Mouse (Mus musculus): ENCODE data around the gene Cd3g.
A peak's percentile ranks its signal among the peaks of the same experiment; 100 is the strongest.
"Not testable (repeated sequence)": the region's sequence is repeated elsewhere in the genome, so short reads cannot be mapped to it uniquely, and the experiment has no call there.

The Cd3g gene

DNA sequence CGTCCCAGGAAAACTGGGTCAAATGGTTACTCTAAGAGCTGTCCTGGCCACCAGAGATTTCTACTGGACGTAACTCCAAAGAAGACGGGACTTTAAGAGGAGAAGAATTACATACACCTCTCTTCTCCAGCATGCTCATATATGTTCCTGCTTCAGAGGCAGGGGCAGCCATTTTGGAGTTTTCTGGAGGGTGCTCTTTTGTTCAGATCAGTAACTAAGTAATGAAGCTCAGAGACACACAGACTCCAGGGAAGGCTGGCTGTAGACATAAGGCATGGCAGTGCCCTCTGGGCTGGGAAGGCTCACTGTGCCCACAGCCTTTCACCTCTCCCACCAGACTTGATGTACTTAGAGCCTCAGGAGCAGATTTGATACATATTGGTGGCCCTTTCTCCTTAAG lies 2.3 kb upstream of the Cd3g start:
- H3K36me3 ChIP-seq (ENCODE audit: insufficient read depth, low read length), result no peaks in the 10 kb centered on the region
- no peak overlapping the region for H3K4me3 ChIP-seq (replicated peaks; ENCODE audit: low read length)
- no peaks in the 10 kb centered on the region for H3K9me3 ChIP-seq (ENCODE audit: low read length)
- no peaks in the 10 kb centered on the region for H3K27me3 ChIP-seq (ENCODE audit: insufficient read depth, low read length)
- peaks cover 7% of the 10 kb centered on the region; the same call in 1 of the 2 replicates for H3K4me1 ChIP-seq (replicated peaks; ENCODE audit: low read depth, low read length)
- TF ChIP-seq CTCF (conservative IDR thresholded peaks at IDR 0.05; ENCODE audit: low read length) (no peak), NANOG (IDR thresholded peaks at IDR 0.05; ENCODE audit: borderline replicate concordance, low read length) (no peak), POU5F1 (IDR thresholded peaks at IDR 0.05; ENCODE audit: borderline replicate concordance, low read length) (no peak)

- no peak overlapping the region for H3K4me3 ChIP-seq (replicated peaks; ENCODE audit: low read length)
- H3K27me3 ChIP-seq (ENCODE audit: insufficient read depth, low read length), result no peaks in the 10 kb centered on the region
- H3K4me1 ChIP-seq (replicated peaks; ENCODE audit: low read depth, low read length), result peaks cover 7% of the 10 kb centered on the region; the same call in 1 of the 2 replicates
- no peaks in the 10 kb centered on the region for H3K9me3 ChIP-seq (ENCODE audit: low read length)
- TF ChIP-seq NANOG (IDR thresholded peaks at IDR 0.05; ENCODE audit: borderline replicate concordance, low read length), result no peak
- no peak for TF ChIP-seq POU5F1 (IDR thresholded peaks at IDR 0.05; ENCODE audit: borderline replicate concordance, low read length)
- TF ChIP-seq CTCF (conservative IDR thresholded peaks at IDR 0.05; ENCODE audit: low read length), result no peak
- H3K36me3 ChIP-seq (ENCODE audit: insufficient read depth, low read length), result no peaks in the 10 kb centered on the region
These were observed 1.9 kb upstream of the Cd3g start for GRCm38 (mm10) chr9:44982081-44982480.

GRCm38 (mm10) chr9:44981676-44982075 lies 1.4 kb upstream of the Cd3g start, which contains the start of gene Cd3d:
Gene Cd3d, plus strand, starts transcription at chr9:44981786.
- no peaks in the 10 kb centered on the region for H3K9me3 ChIP-seq (ENCODE audit: low read length)
- no peaks in the 10 kb centered on the region for H3K36me3 ChIP-seq (ENCODE audit: insufficient read depth, low read length)
- H3K4me3 ChIP-seq (replicated peaks; ENCODE audit: low read length), result no peak within 1 kb of the TSS
- TF ChIP-seq POU5F1 (IDR thresholded peaks at IDR 0.05; ENCODE audit: borderline replicate concordance, low read length) (no peak), NANOG (IDR thresholded peaks at IDR 0.05; ENCODE audit: borderline replicate concordance, low read length) (no peak), CTCF (conservative IDR thresholded peaks at IDR 0.05; ENCODE audit: low read length) (no peak)
- H3K27me3 ChIP-seq (ENCODE audit: insufficient read depth, low read length), result no peaks in the 10 kb centered on the region
- peaks cover 7% of the 10 kb centered on the region; the same call in 1 of the 2 replicates for H3K4me1 ChIP-seq (replicated peaks; ENCODE audit: low read depth, low read length)

- H3K27me3 ChIP-seq (ENCODE audit: insufficient read depth, low read length), result peaks cover 3% of the 10 kb centered on the region; the same call in 1 of the 2 replicates
- H3K36me3 ChIP-seq (ENCODE audit: insufficient read depth, low read length), result no peaks in the 10 kb centered on the region
- TF ChIP-seq NANOG (IDR thresholded peaks at IDR 0.05; ENCODE audit: borderline replicate concordance, low read length) (no peak), POU5F1 (IDR thresholded peaks at IDR 0.05; ENCODE audit: borderline replicate concordance, low read length) (no peak), CTCF (conservative IDR thresholded peaks at IDR 0.05; ENCODE audit: low read length) (no peak)
These were observed 873 bp upstream of the Cd3g start for GRCm38 (mm10) chr9:44981104-44981503.

DNA sequence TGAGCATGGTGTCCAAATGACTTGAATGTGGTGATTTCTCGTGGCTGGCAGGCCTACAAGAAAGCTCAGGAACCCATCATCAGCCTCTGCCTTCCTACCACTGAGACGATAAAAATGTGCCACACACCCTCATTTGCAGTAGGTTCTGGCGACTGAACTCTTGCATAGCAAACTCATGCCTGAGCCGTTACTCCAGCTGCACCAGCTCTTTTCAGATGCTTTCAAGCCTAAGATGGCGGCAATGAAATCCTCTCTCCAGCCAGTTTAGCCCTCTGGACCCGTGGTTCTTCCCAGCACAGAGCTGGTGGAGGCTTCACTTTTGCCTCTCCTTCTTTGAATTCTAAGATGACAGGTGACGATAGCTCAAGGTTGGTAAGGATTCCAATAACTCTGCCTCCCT lies 425 bp downstream of the Cd3g start:
- Histone ChIP-seq H3K4me1 (replicated peaks; ENCODE audit: low read depth, low read length) (no peaks in the 10 kb centered on the region), H3K36me3 (ENCODE audit: insufficient read depth, low read length) (no peaks in the 10 kb centered on the region), H3K9me3 (ENCODE audit: low read length) (no peaks in the 10 kb centered on the region), H3K4me3 (replicated peaks; ENCODE audit: low read length) (no peak overlapping the region), H3K27me3 (ENCODE audit: insufficient read depth, low read length) (peaks cover 3% of the 10 kb centered on the region; the same call in 1 of the 2 replicates)
- TF ChIP-seq CTCF (conservative IDR thresholded peaks at IDR 0.05; ENCODE audit: low read length) (no peak), POU5F1 (IDR thresholded peaks at IDR 0.05; ENCODE audit: borderline replicate concordance, low read length) (no peak), NANOG (IDR thresholded peaks at IDR 0.05; ENCODE audit: borderline replicate concordance, low read length) (no peak)

More at GRCm38 (mm10) chr9:44981104-44981503, 873 bp upstream of the Cd3g start:
- 0 out of 2 replicates have a peak, but pooled peaks cover 4% of the 10 kb centered on the region for H3K4me1 ChIP-seq (replicated peaks; ENCODE audit: low read depth, low read length)
- H3K9me3 ChIP-seq (ENCODE audit: low read length), result no peaks in the 10 kb centered on the region
- no peak overlapping the region for H3K4me3 ChIP-seq (replicated peaks; ENCODE audit: low read length)

DNA sequence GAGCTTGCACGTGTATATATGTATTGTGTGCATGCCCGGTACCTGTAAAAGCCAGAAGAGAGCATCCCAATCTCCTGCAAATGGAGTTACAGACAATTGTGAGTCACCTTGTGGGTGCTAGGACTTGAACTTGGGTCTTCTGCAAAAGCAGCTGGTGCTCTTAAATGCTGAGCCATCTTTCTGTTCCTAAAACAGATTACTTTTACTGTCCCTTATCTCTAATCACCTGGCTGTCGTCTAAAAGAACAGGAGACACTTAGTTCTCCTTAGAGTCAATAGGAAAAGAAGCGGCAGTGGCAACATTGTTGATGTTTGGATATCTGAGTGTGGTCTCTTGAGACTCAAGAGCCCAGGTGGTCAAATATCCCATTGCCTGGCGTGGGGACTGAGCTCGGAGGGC lies 2.4 kb downstream of the Cd3g start:
- no peak for TF ChIP-seq NANOG (IDR thresholded peaks at IDR 0.05; ENCODE audit: borderline replicate concordance, low read length)
- no peak for TF ChIP-seq CTCF (conservative IDR thresholded peaks at IDR 0.05; ENCODE audit: low read length)
- no peak for TF ChIP-seq POU5F1 (IDR thresholded peaks at IDR 0.05; ENCODE audit: borderline replicate concordance, low read length)
- no peaks in the 10 kb centered on the region for H3K4me1 ChIP-seq (replicated peaks; ENCODE audit: low read depth, low read length)

DNA sequence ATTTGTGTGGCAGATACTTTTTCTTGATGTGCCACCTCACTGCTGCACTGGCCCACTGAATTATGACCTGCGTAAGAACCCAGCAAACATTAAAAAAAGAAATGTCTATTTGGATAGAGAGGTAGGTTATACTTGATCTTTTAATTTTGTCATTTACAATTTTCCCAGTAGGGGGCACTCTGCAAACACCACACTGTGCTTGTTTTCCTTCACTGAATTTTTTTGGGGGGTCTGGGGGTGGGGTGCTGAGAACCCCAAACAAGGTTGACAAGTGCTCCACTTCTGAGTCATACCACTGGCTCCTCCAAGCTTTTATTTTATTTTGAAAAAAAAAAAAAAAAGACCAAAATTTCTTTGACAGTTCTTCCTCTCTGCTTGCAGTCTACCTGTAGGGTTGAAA lies 10.8 kb downstream of the Cd3g start:
- Histone ChIP-seq H3K36me3 (ENCODE audit: insufficient read depth, low read length) (no peaks in the 10 kb centered on the region), H3K9me3 (ENCODE audit: low read length) (no peaks in the 10 kb centered on the region), H3K4me3 (replicated peaks; ENCODE audit: low read length) (no peak overlapping the region), H3K4me1 (replicated peaks; ENCODE audit: low read depth, low read length) (peaks cover 15% of the 10 kb centered on the region), H3K27me3 (ENCODE audit: insufficient read depth, low read length) (no peaks in the 10 kb centered on the region)
- TF ChIP-seq POU5F1 (IDR thresholded peaks at IDR 0.05; ENCODE audit: borderline replicate concordance, low read length) (no peak), NANOG (IDR thresholded peaks at IDR 0.05; ENCODE audit: borderline replicate concordance, low read length) (no peak), CTCF (conservative IDR thresholded peaks at IDR 0.05; ENCODE audit: low read length) (no peak)

More for the DNA sequence above, 2.4 kb downstream of the Cd3g start:
- Histone ChIP-seq H3K27me3 (ENCODE audit: insufficient read depth, low read length) (peaks cover 3% of the 10 kb centered on the region; the same call in 1 of the 2 replicates), H3K36me3 (ENCODE audit: insufficient read depth, low read length) (no peaks in the 10 kb centered on the region), H3K4me3 (replicated peaks; ENCODE audit: low read length) (no peak overlapping the region), H3K9me3 (ENCODE audit: low read length) (no peaks in the 10 kb centered on the region)

DNA sequence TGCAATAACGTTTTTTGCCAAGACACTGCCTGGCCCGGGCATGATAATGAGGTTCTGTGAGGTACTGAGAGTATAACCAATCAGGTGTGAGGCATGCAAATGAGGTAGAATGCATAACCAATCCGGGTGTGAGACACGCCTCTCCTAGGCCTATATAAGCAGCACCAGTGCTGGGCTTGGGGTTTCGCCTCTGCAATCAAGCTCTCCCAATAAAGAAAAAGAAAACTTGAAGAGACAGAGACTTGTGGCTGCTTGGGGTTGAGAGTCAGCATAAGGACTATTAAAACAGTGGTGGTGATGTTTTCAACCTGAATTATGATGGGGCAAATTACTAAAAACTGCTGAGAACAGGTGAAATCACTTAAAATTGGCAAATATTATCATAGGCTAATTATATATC lies 12.5 kb downstream of the Cd3g start:
- H3K4me1 ChIP-seq (replicated peaks; ENCODE audit: low read depth, low read length), result peaks cover 19% of the 10 kb centered on the region
- not testable (repeated sequence) for H3K27me3 ChIP-seq (ENCODE audit: insufficient read depth, low read length); H3K9me3 ChIP-seq (ENCODE audit: low read length); H3K36me3 ChIP-seq (ENCODE audit: insufficient read depth, low read length); H3K4me3 ChIP-seq (replicated peaks; ENCODE audit: low read length)

DNA sequence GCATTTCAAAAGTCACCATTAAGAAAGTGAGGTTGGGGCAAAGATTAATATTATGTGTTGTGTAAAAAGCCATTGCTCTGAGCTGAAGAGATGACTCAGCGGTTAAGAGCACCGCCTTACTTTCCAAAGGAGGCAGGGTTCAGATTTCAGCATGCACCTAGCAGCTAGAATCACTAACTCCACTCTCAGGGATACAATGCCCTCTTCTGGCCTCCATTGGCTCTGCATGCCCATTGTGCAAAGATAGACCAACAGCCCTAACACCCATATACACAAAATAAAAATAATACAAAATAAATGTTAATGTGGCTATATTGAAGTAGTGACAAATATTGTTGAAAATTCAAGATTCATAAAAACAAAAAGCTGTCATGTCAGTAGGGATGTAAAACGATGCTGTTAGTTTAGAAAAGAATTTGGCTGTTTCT lies 13.4 kb downstream of the Cd3g start:
- Histone ChIP-seq H3K36me3 (ENCODE audit: insufficient read depth, low read length) (peaks cover 15% of the 10 kb centered on the region), H3K4me1 (replicated peaks; ENCODE audit: low read depth, low read length) (peaks cover 19% of the 10 kb centered on the region), H3K9me3 (ENCODE audit: low read length) (no peaks in the 10 kb centered on the region), H3K27me3 (ENCODE audit: insufficient read depth, low read length) (no peaks in the 10 kb centered on the region), H3K4me3 (replicated peaks; ENCODE audit: low read length) (no peak overlapping the region)
- TF ChIP-seq POU5F1 (IDR thresholded peaks at IDR 0.05; ENCODE audit: borderline replicate concordance, low read length), result no peak
- no peak for TF ChIP-seq NANOG (IDR thresholded peaks at IDR 0.05; ENCODE audit: borderline replicate concordance, low read length)
- TF ChIP-seq CTCF (conservative IDR thresholded peaks at IDR 0.05; ENCODE audit: low read length), result peak; percentile 80
